ENCODE assay signal across 29 mouse cellular contexts in the genomic region with DNA sequence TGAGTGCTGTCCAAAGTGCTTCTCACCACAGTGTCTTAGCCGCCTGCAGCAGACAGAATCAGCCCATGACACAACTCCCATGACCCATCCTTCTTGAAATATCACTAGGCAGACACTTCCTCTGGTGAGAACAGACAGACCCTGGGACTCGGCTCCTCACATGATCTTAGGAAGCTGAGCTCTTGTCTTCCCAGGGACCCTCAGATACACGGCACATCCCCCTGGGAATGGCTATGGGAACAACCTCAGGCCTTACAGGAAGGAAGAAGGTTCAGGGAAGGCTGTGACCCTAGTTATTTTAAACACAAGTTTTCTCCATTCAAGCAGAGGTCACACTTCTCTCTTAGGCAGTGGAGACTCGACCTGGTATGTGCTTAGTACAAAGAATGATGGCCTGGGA.
DNase-seq lines count a peak whose midpoint lies in the region; ATAC-seq lines count a peak whose summit lies in the region.
"Had no signal": no experiment of that assay in that cellular context is flagged by ENCODE, and none has a peak within 500 bp of the region (broad histone marks: within the 10 kb centered on the region; RNA-seq: fewer than 3 reads in every experiment).

No protein-coding gene starts in this region.

- H3K36me3 ChIP-seq in heart, embryonic 16.5 days (ENCODE audit: control insufficient read depth, insufficient read depth) = no peaks in the 10 kb centered on the region
- no peaks in the 10 kb centered on the region for H3K36me3 ChIP-seq in heart, embryonic 12.5 days
- no peaks in the 10 kb centered on the region for H3K36me3 ChIP-seq in midbrain, embryonic 13.5 days
- H3K36me3 ChIP-seq: embryonic facial prominence, embryonic 10.5 days; embryonic facial prominence, embryonic 15.5 days; forebrain, embryonic 12.5 days; limb, embryonic 10.5 days; limb, embryonic 15.5 days; liver, embryonic 13.5 days; stomach, embryonic 15.5 days had no signal

- 0 out of 2 replicates have a peak, but pooled peaks have one; percentile 23 for ATAC-seq in heart, embryonic 16.5 days (replicated peaks; ENCODE audit: extremely low read depth, insufficient read depth, low FRiP score)
- ATAC-seq in heart, embryonic 12.5 days (ENCODE audit: insufficient number of reproducible peaks, low FRiP score) = no peak
- no peak for ATAC-seq in midbrain, embryonic 13.5 days
- ATAC-seq: forebrain, postnatal 0 days; hindbrain, embryonic 16.5 days; lung, postnatal 0 days had no signal

- H3K27me3 ChIP-seq in heart, embryonic 16.5 days (ENCODE audit: control insufficient read depth, insufficient read depth, low read length) = no peaks in the 10 kb centered on the region
- H3K27me3 ChIP-seq in heart, embryonic 12.5 days (replicated peaks) = no peaks in the 10 kb centered on the region
- no peaks in the 10 kb centered on the region for H3K27me3 ChIP-seq in midbrain, embryonic 13.5 days
- H3K27me3 ChIP-seq: forebrain, embryonic 12.5 days; limb, embryonic 15.5 days; stomach, embryonic 15.5 days had no signal

- no peak overlapping the region for H3K4me3 ChIP-seq in heart, embryonic 16.5 days (ENCODE audit: low read length)
- no peak overlapping the region for H3K4me3 ChIP-seq in heart, embryonic 12.5 days
- no peak overlapping the region for H3K4me3 ChIP-seq in midbrain, embryonic 13.5 days (replicated peaks)
- H3K4me3 ChIP-seq: embryonic facial prominence, embryonic 10.5 days; embryonic facial prominence, embryonic 15.5 days; forebrain, embryonic 12.5 days; heart, adult 2 months; limb, embryonic 10.5 days; limb, embryonic 15.5 days; liver, embryonic 13.5 days; stomach, embryonic 15.5 days had no signal

- H3K27ac ChIP-seq in heart, embryonic 16.5 days (ENCODE audit: low read length) = no peak overlapping the region
- no peak overlapping the region for H3K27ac ChIP-seq in heart, embryonic 12.5 days (ENCODE audit: poor library complexity, severe bottlenecking)
- H3K27ac ChIP-seq in midbrain, embryonic 13.5 days = no peak overlapping the region
- H3K27ac ChIP-seq: embryonic facial prominence, embryonic 10.5 days; embryonic facial prominence, embryonic 15.5 days; forebrain, embryonic 12.5 days; limb, embryonic 10.5 days; limb, embryonic 15.5 days; liver, embryonic 13.5 days; stomach, embryonic 15.5 days had no signal

- no peak overlapping the region for H3K4me2 ChIP-seq in heart, embryonic 16.5 days (ENCODE audit: low read depth, low read length)
- H3K4me2 ChIP-seq in heart, embryonic 12.5 days = no peak overlapping the region
- no peak overlapping the region for H3K4me2 ChIP-seq in midbrain, embryonic 13.5 days (replicated peaks)
- H3K4me2 ChIP-seq: embryonic facial prominence, embryonic 15.5 days; forebrain, embryonic 12.5 days; limb, embryonic 15.5 days; liver, embryonic 13.5 days; stomach, embryonic 15.5 days had no signal

- WGBS in heart, embryonic 16.5 days = 59% methylated on average over 4 of the region's 4 CpGs
- 57% methylated on average over 4 of the region's 4 CpGs for WGBS in heart, embryonic 12.5 days
- WGBS in midbrain, embryonic 13.5 days = 83% methylated on average over 4 of the region's 4 CpGs

- DNase-seq in gastrocnemius, postnatal 25 days = peak; percentile 31
- DNase-seq in gastrocnemius, postnatal 4 days (ENCODE audit: low spot score in 2 of 2) = no peak
- peak; percentile 16 to 24 for DNase-seq in heart, postnatal 14 days
- DNase-seq: adrenal gland, postnatal 14 days; B cell, adult 2 months; cerebellum, adult 18-20 months; cerebellum, postnatal 14 days; forebrain, postnatal 0 days; gastrocnemius, postnatal 10 days; kidney, adult 18-20 months; kidney, postnatal 10 days; layer of hippocampus, adult 9-11 months; liver, embryonic 13.5 days; lung, adult 18-20 months; lung, postnatal 4 days; midbrain, embryonic 14.5 days; right cerebral cortex, postnatal 14 days had no signal

- no peak overlapping the region for H3K9ac ChIP-seq in heart, embryonic 16.5 days (ENCODE audit: low read length)
- no peak overlapping the region for H3K9ac ChIP-seq in heart, embryonic 12.5 days
- H3K9ac ChIP-seq in midbrain, embryonic 13.5 days (replicated peaks) = no peak overlapping the region
- H3K9ac ChIP-seq: embryonic facial prominence, embryonic 15.5 days; forebrain, embryonic 12.5 days; forebrain, postnatal 0 days; limb, embryonic 15.5 days; liver, embryonic 13.5 days; stomach, embryonic 15.5 days had no signal

- intact Hi-C loops in heart, postnatal 14 days (cut with DNase I) = loop anchor here (10.0 kb wide), 1 partner anchor 1615 kb away; a partner anchor contains a TSS

- H3K9me3 ChIP-seq in heart, embryonic 16.5 days (replicated peaks; ENCODE audit: control insufficient read depth, low read length) = no peaks in the 10 kb centered on the region
- H3K9me3 ChIP-seq in heart, embryonic 12.5 days (replicated peaks) = no peaks in the 10 kb centered on the region
- H3K9me3 ChIP-seq in midbrain, embryonic 13.5 days = no peaks in the 10 kb centered on the region
- H3K9me3 ChIP-seq: embryonic facial prominence, embryonic 10.5 days; embryonic facial prominence, embryonic 15.5 days; forebrain, embryonic 12.5 days; limb, embryonic 10.5 days; limb, embryonic 15.5 days; liver, embryonic 13.5 days; stomach, embryonic 15.5 days had no signal

- peaks cover 11% of the 10 kb centered on the region for H3K4me1 ChIP-seq in heart, embryonic 16.5 days (ENCODE audit: control insufficient read depth, insufficient read depth, low read length)
- H3K4me1 ChIP-seq in heart, embryonic 12.5 days (replicated peaks) = peaks cover 24% of the 10 kb centered on the region; the same call in 1 of the 2 replicates
- no peaks in the 10 kb centered on the region for H3K4me1 ChIP-seq in midbrain, embryonic 13.5 days (replicated peaks)
- H3K4me1 ChIP-seq: embryonic facial prominence, embryonic 15.5 days; forebrain, embryonic 12.5 days; liver, embryonic 13.5 days had no signal

Comparison
In these comparisons a context has a peak if more than half of its experiments do, and no peak if none do; other contexts are left out.
1. DNase-seq: peak in gastrocnemius, postnatal 25 days (single experiment) and heart, postnatal 14 days (2 of 2); none in gastrocnemius, postnatal 4 days (0 of 2).